Mouse (Mus musculus) heart, adult 9 months (tissue): ENCODE results near the gene Kansl2.
A peak's percentile ranks its signal among the peaks of the same experiment; 100 is the strongest.
"Not testable (repeated sequence)": the region's sequence is repeated elsewhere in the genome, so short reads cannot be mapped to it uniquely, and the experiment has no call there.

Source experiments
- DNase-seq, 2 experiments: peaks; one replicate each; pipeline ENCODE4 v3.0.0; 2022; ENCODE audit warnings: low spot score in 2 of 2

Gene Kansl2

DNA sequence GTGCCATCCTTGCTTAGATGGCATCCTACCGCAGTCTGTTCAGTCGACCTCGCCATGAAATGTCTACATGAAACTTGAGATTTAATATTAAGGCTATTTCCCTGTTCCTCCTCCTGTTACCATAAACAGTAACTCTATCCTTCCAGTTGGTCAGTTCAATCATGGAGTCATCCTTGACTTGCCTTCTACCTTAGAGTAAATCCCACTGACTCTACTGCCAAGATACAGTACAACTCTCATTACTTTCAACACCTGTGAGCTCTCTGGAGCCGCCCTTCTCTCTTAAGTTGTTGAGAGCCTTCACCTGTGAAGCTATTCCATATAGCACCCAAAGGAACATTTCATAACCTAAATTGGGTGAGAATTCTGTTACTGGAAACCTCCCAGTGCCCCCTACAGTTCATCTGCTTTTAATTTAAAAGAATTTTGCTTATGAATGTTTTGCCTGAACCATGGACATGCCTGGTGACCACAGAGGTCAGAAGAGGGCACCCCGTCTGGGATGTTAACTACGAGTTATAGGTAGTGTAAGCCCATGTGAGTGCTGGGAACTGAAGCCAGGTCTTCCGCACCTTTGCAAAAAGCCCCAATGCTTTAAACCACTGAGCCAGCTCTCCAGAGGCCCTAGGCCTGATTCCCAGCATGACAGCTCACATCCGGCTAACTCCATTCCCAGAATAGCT lies 2.9 kb upstream of the Kansl2 start:
- no peak for DNase-seq

DNA sequence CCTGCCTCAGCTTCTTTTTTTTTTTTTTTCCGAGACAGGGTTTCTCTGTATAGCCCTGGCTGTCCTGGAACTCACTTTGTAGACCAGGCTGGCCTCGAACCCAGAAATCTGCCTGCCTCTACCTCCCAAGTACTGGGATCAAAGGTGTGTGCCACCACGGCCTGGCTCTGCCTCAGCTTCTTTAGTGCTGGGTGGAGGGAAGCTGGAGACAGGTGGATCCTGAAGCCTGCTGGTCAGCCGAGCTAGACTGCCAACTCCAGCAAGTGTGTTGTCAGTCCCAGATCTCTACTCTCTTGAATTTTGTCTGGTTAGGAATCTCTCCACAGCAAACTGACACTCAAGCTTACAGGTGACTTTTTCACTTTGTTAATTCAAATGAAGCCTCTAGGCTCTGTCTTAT lies 1.9 kb upstream of the Kansl2 start:
- DNase-seq = no peak

DNA sequence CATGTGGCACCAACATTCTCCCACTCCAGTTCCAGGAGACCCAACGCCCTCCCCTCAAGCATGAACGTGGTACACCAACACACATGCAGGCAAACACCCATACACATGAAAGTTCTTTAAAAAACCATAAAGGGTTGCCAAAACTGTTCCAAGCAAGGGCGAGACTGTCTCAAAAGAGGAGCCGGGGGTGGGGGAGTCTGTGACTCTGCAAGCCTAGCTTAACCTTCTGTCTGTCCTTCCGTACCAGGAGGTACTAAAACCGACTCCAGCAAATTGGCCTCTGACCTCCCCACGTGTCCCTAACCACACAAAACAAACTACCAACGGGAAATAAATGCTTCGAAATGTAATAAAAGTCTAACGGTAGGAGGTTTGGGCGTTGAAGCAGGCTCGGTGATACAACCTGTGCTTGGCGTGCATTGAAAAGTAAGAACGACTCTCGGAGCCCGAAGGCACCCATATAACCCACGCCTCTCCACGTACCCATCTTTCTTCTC lies 981 bp downstream of the Kansl2 start:
- no peak for DNase-seq

DNA sequence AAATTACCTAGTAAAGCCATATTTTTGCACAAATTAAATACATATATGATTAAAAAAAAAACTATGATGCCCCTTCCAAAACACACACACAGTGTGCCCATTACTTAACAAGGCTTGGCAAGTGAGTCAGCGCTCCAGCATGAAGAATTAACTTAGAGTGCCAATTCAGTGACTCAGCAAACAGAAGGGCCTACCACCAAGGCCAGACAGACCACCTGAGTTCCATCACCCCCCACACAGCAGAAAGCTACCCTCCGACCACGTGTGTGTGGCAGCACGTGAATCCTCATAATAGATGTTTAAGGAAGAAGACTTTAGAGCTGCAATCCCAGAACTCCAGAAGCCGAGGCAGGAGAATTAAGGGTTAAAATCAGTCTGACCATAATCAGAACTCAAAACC lies 1.8 kb downstream of the Kansl2 start:
- DNase-seq = no peak

DNA sequence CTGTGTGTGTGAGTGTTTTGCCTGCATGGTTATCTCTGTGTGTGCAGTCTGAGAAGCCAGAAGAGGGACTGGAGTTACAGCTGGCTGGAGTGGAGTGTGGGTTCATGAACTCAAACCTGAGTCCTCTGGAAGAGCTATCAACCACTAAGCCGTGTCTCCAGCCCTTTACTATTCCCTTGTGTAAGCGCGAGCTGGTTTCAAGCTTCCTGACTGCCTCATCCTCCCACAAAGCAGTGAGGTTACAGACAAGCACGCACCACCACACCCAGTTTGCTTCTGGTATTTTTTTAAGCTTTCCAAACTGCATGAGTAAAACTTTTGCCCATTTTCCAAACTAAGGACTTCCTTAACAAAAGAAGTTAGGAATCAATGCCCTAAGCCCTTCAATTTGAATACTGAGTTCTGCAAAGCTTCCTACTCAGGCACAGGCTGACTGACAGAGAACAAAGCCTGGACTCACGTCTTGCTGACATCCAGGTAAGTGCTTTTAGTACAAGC lies 5.9 kb downstream of the Kansl2 start:
- DNase-seq = no peak

DNA sequence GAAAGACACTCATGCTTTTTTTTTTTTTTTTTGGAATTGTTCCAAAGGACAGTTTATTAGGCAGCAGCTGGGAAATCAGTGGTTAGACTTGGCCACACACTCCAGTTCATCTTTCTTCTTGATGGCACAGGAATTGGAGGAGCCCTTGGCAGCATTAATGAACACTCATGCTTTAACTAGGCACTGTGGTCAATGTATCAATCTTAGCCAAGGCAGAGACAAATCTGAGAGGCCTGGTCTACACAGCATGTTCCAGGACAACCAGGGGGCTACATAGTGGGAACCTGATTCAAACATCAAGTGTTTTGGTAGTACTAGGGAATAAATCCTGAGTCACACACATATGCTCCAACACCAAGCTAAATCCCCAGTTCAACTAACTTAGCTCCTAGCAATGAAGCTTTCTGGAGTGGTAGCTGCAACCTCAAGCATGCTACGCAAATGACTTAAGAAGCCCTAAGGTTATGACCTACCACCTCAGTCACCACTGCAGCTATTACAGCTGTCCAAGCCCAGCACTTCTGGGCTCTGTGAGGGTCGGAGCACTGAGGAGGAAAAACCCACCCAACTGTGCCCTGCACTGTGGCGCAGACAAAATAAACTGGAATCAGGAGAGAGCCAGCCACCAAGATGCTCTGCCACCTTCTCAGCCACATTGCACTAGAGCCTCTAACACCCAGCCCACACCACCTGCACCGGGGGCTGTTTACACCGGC lies 6.8 kb downstream of the Kansl2 start:
- DNase-seq = no peak

DNA sequence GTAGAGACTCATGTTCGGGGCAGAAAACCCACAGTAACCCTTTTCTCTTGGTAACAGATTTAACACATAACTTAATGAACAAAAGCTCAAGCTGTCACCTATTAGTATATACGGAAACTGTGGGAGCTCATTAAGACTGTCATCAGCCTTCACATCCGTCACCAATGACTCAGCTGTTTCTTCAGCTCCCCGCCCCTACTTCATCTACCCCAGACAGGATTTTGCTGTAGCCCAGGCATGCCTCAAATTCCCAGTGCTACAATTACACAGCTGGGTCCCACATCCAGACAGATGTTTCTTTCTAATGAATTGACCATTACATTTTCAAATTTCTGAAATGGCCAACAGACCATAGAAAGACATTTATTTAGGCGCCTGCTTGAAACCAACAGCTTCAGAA lies 8.0 kb downstream of the Kansl2 start:
- DNase-seq = no peak

DNA sequence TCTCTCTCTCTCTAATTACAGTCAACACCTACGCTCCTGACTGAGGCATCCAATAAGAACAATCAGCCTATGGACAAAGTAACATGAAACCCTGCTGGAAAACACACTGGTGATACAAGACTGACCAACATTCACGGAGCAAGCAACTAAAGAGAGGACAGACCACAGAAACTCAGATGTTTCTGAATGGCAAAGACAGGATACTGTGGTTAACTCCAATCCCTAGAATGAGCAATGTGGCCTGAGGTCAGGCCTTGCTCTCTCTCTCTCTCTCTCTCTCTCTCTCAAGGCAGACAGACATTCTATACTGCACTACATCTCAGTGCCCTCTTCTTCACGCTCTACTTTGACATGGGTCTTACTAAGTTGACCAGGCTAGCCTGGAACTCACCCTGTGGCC lies 12.8 kb downstream of the Kansl2 start:
- no peak for DNase-seq

DNA sequence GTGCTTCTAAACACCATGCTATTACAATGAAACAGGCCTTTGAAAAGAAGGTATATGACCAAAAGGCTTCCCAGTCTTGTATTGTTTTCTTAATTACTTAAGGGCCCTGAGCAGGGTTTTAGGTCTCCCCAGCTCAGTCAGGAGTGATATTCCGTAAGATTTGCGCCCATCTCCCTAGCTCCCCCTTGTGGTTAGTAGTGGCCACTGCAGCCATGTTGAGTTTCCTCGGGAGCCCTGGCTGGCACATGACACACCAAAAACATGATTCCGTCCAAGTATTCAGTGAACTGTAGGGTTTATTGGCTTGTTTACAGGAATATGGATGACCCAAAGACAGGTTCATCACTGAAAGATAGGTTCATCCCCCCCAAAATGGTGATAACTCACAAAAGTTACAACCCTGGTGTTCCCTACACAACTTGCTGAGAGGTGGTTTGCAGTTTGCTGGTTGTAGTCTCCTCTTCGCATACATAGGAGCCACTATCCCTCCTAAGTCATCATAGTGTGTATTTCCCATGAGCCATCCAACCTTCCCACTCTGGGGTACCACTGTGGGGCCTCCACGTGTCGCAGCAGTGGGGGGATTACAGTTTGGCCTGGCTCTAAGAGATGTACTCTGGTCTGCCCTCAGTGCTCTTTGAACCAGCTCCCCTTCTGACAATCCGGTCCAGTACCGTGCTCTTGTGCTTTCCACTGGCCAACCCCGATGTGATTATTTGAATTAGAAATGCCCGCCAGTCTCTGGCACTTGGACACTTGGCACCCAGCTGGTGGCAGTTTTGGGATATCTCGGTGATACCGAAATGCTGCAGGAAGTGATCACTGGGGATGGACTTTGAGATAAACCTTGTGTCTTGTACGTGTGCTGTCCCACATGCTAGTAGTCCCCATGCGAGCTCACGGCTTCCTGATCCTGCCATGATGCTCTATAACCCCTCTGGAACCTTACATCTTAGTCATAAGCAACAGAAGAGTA lies 16.4 kb downstream of the Kansl2 start:
- peak; percentile 56 to 64 for DNase-seq

DNA sequence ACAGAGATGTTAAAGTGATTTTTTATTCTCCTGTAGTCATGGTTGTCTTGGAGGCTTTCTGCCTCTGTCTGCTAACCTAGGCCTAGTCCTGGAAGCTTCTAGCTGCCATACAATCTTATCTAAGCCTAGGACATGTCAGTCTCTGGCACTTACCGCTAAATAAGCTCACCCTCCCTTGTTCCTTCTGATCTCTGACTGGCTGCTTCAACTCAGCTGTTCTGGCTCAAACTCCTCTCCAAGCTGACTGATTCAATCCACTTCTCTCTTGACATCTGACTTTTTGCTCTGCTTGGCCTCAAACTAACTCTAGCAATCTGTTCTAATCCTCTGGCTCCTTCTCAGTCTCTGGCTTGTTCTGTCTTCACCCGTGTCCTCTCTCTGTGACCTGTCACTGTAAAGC lies 19.2 kb downstream of the Kansl2 start:
- DNase-seq = not testable (repeated sequence)

DNA sequence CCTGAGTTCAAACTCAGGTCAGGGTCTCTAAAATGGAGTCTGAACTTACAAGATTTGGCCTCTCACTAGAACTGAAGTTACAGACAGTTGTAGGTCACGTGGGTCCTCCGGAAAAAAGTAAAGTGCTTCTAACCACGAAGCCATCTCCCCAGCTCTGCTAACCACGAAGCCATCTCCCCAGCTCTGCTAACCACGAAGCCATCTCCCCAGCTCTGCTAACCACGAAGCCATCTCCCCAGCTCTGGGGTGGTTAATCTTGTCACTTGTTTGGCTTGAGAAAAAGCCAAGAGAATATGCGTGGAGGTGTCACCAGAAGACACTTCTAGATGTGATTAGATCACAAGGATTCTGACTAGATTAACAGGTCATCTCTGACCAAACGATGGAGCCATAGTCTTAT lies 19.9 kb downstream of the Kansl2 start:
- no peak for DNase-seq

DNA sequence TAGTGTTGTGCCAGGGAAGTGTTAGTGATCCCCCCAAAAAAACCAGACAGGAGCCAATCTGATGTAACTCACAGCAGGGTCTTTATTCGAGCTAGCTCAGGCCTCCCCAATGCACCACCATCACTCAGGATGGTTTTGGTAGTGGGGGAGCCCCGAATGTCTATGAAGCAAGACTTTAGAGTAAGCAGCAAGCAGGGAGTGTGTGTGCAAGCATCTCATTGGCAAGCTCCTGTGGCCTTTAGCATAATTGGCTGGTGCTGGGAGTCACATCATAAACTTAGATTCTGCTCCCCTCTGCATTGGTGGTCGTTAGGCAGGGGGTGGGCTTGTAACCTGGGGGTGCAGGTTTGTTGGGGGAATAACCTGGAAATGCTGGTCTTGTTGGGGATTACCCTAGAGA lies 20.4 kb downstream of the Kansl2 start:
- not testable (repeated sequence) for DNase-seq

DNA sequence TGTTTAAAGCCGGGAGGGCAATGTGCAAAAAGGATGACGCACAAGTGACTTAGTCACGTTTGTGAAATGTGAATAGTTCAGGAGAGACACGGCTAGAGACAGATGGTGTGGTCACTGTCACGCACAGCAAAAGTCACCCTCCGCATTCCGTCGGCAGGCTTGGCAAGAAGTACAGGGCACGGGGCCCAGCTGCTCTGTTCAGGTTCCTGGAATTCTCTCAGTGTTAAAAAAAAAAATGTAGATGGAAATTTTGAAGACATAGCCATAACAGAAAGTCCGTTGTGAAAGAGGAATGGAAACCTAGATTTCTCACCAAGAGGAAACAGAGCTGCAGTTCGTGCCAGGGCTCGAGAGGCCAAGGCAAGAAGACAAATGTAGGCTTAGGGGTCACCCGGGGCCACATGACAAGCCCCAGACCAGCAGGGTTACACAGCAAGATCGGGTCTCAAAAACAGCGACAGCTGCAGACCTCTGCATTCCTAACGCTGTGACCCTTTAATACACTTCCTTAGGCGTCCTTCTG lies 21.2 kb downstream of the Kansl2 start:
- DNase-seq = peak; percentile 72 to 73

DNA sequence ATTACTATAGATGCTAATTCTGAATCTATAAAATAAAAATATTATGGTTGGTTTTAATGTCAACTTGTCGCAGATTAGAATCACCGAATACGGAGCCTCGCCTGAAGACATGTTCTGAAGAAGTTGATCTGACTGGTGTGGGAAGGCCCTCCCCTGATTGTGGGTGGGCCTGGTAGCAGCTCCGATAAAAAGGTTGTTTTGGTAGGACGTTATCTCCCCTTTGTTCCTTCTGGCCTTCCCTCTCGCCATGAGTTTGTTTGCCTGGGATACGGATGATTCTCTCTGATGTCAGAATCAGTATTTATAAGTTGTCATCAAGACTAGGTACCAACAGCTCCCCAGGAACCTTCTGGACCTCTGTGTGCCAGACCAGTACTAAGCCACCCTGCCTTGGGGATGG lies 21.8 kb downstream of the Kansl2 start:
- DNase-seq = peak in 1 of 2 experiments; percentile 43

DNA sequence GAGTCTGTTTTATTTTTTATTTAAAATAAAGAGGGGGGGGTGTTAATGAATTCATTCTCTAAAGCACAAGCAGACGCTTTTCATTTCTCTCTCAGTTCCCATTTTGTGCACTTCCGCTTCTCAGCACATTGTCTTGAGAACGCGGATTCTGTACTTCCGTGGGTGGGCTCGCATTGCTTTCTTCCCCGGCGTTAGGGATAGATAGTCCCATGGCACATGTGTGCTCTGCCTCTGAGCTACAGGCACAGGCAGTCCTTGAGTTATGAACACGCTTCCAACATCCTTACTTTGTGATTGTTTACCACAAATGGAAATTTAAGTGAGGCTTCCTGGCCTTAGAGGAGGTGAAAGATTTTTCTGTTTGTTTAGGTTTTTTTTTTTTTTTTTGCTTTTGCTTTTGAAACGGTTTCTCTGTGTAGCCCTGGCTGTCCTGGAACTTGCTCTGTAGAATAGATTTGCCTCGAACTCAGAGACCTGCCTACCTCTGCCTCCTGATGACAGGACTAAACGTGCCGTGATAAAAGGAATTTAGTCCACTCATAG lies 22.6 kb downstream of the Kansl2 start:
- peak; percentile 46 to 55 for DNase-seq

DNA sequence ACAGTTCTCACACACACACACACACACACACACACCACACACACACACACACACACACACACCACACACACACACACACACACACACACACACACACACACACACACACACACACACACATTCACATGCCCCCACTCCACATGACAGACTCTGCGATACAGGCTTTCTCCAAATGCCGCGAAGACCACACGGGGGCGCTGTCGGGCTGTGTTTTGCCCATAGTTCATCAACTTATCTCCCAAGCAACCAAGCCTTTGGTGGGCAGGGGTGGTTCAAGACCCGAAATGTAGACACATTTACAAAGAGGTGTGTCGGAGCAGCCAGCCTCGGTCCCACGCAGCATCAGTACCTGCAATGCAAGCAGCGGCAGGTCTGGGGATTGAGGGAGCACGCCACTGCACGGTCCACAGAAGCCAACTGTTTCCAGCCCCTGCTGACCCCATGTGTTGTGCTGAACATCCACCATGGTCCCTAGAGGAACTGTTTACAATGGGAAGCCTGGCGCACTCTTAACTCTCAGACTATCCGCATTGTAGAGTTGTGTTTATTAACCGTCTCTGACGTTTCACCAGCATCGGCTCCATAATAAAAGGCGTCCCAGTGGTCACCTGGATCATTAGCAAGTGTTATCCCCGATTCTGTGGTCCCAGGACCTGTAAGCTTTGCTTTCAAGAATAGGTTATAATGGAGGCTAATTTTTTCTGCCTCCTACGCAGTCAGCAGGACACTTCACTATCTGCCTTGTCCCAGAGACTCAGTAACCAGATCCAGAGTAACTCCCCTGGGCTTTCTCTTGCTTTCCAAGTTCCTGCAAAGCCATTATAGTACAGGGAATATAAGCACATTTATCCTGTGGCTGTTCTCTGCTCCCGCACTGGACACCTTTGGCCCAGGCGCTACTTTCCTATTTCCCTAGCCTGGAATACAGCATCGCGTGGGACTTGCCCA lies 23.4 kb downstream of the Kansl2 start:
- peak; percentile 49 to 63 for DNase-seq

DNA sequence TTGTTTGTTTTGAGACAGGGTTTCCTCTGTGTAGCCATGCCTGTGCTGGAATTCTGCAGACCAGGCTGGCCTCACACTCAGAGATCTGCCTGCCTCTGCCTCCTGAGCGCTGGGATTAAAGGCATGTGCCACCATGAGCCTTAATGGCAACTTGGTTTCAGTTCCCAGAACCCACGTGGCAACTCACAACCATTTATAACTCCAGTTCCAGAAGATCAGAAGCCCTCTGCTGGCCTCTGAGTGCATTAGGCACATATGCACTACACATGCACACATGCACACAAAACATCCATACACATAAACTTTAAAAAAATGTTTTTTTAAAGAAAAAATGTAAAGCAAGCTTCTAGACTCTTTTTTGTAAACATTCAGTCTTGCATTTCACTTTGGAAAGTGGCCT lies 24.7 kb downstream of the Kansl2 start:
- DNase-seq = no peak

DNA sequence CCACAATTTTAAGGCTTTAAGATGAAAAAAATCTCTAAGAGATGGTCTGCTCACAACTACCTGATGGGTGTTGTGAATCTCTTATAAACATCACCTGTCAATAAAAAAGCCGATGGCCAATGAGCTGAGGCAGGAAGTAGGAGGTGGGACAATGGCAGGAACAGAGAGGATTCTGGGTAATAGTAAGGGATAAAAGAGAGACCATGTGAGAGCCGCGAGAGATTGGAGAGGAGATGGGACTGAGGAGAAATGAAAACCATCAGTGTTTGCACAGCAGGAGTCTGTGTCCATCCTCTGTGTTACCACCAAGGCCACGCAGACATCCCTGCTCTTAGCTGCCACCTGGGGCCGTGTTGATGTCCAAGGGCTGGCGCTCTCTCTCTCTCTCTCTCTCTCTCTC lies 26.7 kb downstream of the Kansl2 start:
- DNase-seq = no peak

DNA sequence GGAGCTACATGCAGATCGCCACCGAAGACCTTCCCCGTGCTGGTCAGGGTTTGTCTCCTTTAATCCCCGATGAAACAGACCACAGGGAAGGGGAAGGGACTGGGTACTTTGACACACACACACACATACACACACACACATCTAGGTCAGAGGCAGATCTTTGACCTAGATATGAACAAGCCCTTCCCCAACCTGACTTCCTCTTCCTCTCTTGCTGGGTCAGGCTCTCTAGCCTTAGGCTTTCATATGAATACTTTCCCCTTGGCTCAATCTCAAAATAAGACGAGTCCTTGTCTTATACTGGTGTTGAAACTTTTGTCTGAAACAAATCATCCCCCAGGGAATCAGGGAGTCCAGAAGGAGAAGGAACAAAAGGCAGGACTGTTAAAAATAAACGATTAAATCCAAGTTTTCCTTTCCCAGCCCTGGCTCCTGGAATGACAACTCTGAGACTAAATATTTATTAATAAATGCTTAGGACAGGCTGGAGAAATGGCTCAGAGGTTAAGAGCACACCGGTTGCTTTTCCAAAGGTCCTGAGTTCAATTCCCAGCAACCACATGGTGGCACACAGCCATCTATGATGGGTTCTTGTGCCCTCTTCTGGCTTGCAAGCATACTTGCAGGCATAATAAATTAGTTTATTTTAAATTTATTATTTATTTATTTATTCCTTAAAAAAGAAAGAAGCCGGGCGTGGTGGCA lies 27.7 kb downstream of the Kansl2 start:
- DNase-seq = peak in 1 of 2 experiments; percentile 36

DNA sequence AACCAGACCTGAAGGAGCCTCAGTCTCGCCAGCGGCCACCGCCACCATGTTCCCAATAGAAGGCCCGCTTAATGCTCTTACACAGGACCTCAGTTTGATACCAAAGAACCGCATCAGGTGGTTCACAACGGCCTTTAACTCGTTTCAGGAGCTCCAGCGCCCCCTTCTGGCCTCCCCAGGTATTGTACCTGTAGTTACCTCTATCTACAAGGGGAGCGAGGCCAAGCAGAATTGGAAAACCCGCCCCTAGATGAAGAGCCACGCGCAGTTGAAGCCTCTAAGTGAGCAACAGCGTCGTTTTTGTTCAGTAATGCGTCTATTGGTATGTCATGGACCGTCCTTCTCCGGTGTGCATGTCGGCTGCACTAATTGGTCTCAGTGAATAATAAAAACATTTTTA lies 29.6 kb downstream of the Kansl2 start:
- peak in 1 of 2 experiments; percentile 50 for DNase-seq
